Mouse (Mus musculus) kidney, adult 2 months (tissue): ENCODE data around the gene Rps6ka1. TPM values are rescaled to one million over a fixed set of nuclear protein-coding genes. Genes with fewer than 3 reads are reported as not detected.
A peak's percentile ranks its signal among the peaks of the same experiment; 100 is the strongest.

Experiments used
- DNase-seq: peaks from one replicate; pipeline ENCODE4 v3.0.0; 2021
- H3K27ac ChIP-seq: fragments of 200-500 bp; 2 replicates; pipeline ENCODE4 v1.5.1; 2012; ENCODE audit warnings: low read depth, low read length, control low read depth, inconsistent platforms; ENCODE audit not compliant: insufficient read depth
- H3K27me3 ChIP-seq: fragments of 200-500 bp; replicated peaks from 2 replicates; pipeline ENCODE4 v1.6.1; 2012; ENCODE audit warnings: mild to moderate bottlenecking, moderate library complexity, low read length, inconsistent platforms; ENCODE audit not compliant: control insufficient read depth, insufficient read depth
- H3K36me3 ChIP-seq: fragments of 200-500 bp; 2 replicates; pipeline ENCODE4 v1.6.1; 2012; ENCODE audit warnings: mild to moderate bottlenecking, moderate library complexity, low read length, inconsistent platforms; ENCODE audit not compliant: control insufficient read depth, insufficient read depth
- H3K4me1 ChIP-seq: fragments of 200-500 bp; 2 replicates; pipeline ENCODE4 v1.6.1; 2011; ENCODE audit warnings: low read length; ENCODE audit not compliant: control insufficient read depth, insufficient read depth
- H3K4me3 ChIP-seq: fragments of 200-500 bp; 2 replicates; pipeline ENCODE4 v1.5.1; 2011; ENCODE audit warnings: mild to moderate bottlenecking, low read depth, low read length, control low read depth; ENCODE audit not compliant: insufficient read depth
- CTCF ChIP-seq: fragments of 200-500 bp; conservative IDR thresholded peaks from 2 replicates; pipeline ENCODE4 v1.5.1; 2011; ENCODE audit warnings: low read depth, mild to moderate bottlenecking, control low read depth, low read length, moderate library complexity, mixed read lengths; ENCODE audit not compliant: insufficient read depth, insufficient read length
- POLR2A ChIP-seq: fragments of 200-500 bp; IDR thresholded peaks from one replicate; pipeline ENCODE4 v1.6.1; 2011; ENCODE audit warnings: low read depth, low read length, control low read depth
- WGBS: fragments of 180-500 bp; shearing (Covaris S2); methylation state at CpG from one replicate; pipeline ENCODE4 v1.1.7; 2018; 5-methylcytosine and 5-hydroxymethylcytosine counted together
- polyA plus RNA-seq: library from polyadenylated mRNA; depleted of rRNA; stranded (reverse); fragments of >200 nt; gene quantifications from 2 replicates; pipeline ENCODE4 v1.2.3, GENCODE M21; 2012

Rps6ka1 gene
- polyA plus RNA-seq, 1 experiment: 29.4 TPM

GRCm38 (mm10) chr4:133903372-133903771, 15.8 kb upstream of the Rps6ka1 start:
- TF ChIP-seq POLR2A (no peak), CTCF (no peak)
- no peaks in the 10 kb centered on the region for H3K27me3 ChIP-seq
- H3K27ac ChIP-seq: no peak overlapping the region
- 67% methylated on average over 7 of the region's 7 CpGs for WGBS
- no peaks in the 10 kb centered on the region for H3K36me3 ChIP-seq
- H3K4me3 ChIP-seq: no peak overlapping the region
- DNase-seq: no peak
- H3K4me1 ChIP-seq: no peaks in the 10 kb centered on the region

GRCm38 (mm10) chr4:133902510-133902909, 14.9 kb upstream of the Rps6ka1 start:
- Histone ChIP-seq H3K27me3 (no peaks in the 10 kb centered on the region), H3K4me1 (no peaks in the 10 kb centered on the region), H3K36me3 (no peaks in the 10 kb centered on the region), H3K4me3 (no peak overlapping the region), H3K27ac (no peak overlapping the region)
- 0 out of 2 replicates have a peak, but pooled peaks have one; percentile 9 for TF ChIP-seq CTCF
- no peak for TF ChIP-seq POLR2A
- DNase-seq: no peak
- 89% methylated on average over 2 of the region's 2 CpGs for WGBS

DNA sequence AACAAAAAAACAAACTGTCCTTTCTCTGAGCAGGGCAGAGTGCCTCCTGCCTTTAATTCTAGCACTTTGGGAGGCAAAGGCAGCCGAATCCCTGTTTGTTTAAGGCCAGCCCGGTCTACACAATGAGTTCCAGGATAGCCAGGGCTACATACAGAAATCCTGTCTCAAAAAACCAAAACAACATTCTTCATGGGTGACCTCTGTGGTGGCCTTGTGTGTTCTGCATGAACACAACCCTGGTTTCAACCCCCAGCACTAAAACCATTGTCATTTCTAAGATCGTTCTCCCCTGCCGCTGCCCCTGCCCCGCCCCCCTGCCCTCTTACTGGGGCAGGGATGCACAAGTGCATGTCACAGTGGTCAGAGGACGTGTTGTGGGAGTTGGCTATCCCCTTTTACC, 13.3 kb upstream of the Rps6ka1 start:
- Histone ChIP-seq H3K4me1 (no peaks in the 10 kb centered on the region), H3K27me3 (no peaks in the 10 kb centered on the region), H3K4me3 (no peak overlapping the region), H3K36me3 (no peaks in the 10 kb centered on the region), H3K27ac (no peak overlapping the region)
- TF ChIP-seq POLR2A (no peak), CTCF (no peak)
- WGBS: 82% methylated on average over 6 of the region's 6 CpGs
- no peak for DNase-seq

- no peaks in the 10 kb centered on the region for H3K36me3 ChIP-seq
- WGBS: 96% methylated on average over 6 of the region's 6 CpGs
- H3K27ac ChIP-seq: no peak overlapping the region
- H3K27me3 ChIP-seq: no peaks in the 10 kb centered on the region
- no peak for TF ChIP-seq CTCF
- TF ChIP-seq POLR2A: no peak
- no peak for DNase-seq
- H3K4me1 ChIP-seq: no peaks in the 10 kb centered on the region
- H3K4me3 ChIP-seq: no peak overlapping the region
Measured at GRCm38 (mm10) chr4:133900352-133900751, 12.8 kb upstream of the Rps6ka1 start.

DNA sequence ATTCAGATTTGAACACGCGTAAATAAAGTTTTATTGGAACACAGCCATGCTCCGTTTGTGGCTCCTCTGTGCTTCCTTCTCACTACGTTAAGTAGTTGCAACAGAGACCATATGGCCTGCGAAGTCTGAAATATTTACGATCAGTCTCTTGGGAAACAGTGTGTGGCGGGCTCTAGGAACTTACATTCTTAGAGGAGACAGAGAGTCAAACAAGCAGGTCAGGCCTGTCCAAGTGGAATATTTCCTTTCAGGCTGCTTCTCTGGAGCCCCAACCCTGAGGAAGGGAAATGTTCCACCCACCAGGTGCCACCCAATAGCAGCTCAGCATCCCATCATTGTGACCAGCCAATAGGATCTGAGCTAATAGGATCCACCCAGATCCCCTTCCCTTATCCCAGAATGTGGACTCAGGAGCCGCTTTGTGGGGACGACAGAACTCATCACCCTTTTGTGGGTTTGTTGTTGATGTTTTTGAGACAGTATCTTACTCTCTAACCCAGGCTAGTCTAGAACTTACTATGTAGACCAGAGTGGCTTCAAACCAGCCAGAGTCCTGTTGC, 11.7 kb upstream of the Rps6ka1 start:
- Histone ChIP-seq H3K4me1 (no peaks in the 10 kb centered on the region), H3K27me3 (no peaks in the 10 kb centered on the region), H3K27ac (no peak overlapping the region), H3K4me3 (no peak overlapping the region), H3K36me3 (no peaks in the 10 kb centered on the region)
- no peak for TF ChIP-seq POLR2A
- no peak for TF ChIP-seq CTCF
- no peak for DNase-seq
- 62% methylated on average over 9 of the region's 9 CpGs for WGBS

DNA sequence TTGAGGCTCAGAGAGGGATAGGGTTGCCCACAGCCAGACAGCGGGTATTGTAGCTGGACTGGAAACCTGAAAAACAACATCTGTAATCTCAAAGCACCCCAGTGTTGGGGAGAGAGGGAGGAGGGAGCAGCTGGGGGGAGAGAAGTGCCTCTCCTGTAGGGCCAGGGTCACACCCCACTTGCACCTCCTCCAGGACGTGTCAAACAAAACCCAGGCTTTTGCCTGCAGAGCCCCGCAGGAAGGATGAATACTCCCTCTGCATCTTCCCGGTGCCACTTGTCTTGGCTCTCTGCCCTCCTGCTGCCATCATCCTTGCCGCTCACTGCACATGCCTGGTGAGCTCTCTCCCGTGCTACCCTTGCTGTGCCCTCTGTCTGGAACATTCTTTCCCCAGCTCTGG, 10.6 kb upstream of the Rps6ka1 start:
- Histone ChIP-seq H3K27me3 (no peaks in the 10 kb centered on the region), H3K4me3 (no peak overlapping the region), H3K36me3 (no peaks in the 10 kb centered on the region), H3K27ac (no peak overlapping the region), H3K4me1 (no peaks in the 10 kb centered on the region)
- WGBS: 32% methylated on average over 6 of the region's 6 CpGs
- TF ChIP-seq POLR2A (no peak), CTCF (no peak)
- DNase-seq: no peak

- no peak for TF ChIP-seq CTCF
- no peak for TF ChIP-seq POLR2A
- DNase-seq: no peak
- Histone ChIP-seq H3K27ac (no peak overlapping the region), H3K36me3 (no peaks in the 10 kb centered on the region), H3K4me1 (no peaks in the 10 kb centered on the region), H3K27me3 (no peaks in the 10 kb centered on the region), H3K4me3 (no peak overlapping the region)
- 87% methylated on average over 11 of the region's 11 CpGs for WGBS
Measured at GRCm38 (mm10) chr4:133897431-133897891, 9.9 kb upstream of the Rps6ka1 start.

DNA sequence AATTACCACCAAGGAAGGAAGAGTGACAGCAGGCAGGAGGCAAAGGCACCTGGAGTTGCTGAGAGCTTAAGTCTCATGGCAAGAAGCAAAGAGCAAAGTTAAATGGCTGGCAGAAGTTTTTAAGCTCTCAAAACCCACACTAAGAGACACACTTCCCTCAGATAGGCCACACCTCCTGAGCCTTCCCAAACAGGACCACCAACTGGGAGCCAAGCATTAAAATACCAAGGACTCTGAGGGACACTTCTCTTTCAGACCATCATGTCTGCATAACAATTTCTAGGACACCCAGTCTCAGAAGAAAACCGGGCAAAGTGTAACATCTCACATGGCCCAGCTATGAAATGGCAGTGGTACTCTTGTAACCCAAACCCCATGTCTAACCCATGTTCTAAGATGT, 9.4 kb upstream of the Rps6ka1 start:
- TF ChIP-seq CTCF: no peak
- Histone ChIP-seq H3K36me3 (no peaks in the 10 kb centered on the region), H3K4me1 (no peaks in the 10 kb centered on the region), H3K4me3 (no peak overlapping the region), H3K27ac (no peak overlapping the region), H3K27me3 (no peaks in the 10 kb centered on the region)
- DNase-seq: no peak
- WGBS: 89% methylated on average over 1 of the region's 1 CpGs
